Mouse (Mus musculus) lung, postnatal 36 days (tissue): ENCODE results near the gene Cabcoco1.

ENCODE experiments used
- DNase-seq: peaks from one replicate; pipeline ENCODE4 v3.0.0; 2022; ENCODE audit warnings: mixed read lengths

Cabcoco1 gene

DNA sequence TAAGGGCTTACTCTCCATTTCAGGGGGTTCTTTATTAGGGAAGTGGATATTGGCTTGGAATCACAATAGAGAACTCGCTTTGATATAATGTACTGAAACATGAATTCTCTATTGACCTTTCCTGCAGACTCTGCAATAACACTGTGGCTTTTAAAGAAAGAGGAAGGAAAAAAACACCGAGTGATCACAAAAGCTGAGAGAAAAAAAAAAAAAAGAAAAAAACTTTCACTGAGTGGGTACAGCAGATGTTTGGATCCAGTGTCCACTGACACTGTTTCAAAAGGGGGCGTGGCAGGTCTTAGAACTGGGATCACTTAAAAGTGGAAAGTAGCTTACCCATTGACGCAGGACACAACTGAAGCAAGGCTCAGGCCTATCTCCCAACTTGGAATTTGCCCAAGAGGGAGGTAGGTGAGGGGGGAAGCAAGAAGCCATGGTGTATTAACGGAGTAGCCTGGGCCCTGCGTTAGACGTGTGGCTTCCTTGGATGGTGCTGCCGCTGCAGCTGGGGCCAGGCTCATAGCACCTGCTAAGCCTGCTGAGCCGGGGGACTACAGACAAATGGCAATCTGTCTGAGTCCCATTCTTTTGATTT is 107.6 kb downstream of the Cabcoco1 start:
- no peak for DNase-seq

DNA sequence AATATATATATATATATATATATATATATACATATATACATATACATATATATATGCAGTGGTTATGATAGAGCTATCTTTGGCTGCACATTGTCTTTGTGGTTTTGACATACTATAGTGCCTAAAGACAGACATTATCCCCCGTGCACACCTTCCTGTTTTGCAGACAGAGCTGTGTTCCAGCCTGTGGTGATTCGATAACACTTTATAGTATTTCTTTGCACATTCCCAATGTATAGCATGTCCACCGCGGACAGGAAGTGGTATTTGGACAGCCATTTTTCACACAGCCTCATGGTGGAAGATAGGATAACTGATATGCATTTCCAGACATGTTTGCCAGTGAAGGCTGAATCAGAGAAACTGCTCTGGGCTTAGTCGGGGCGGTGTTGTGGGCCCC is 110.3 kb downstream of the Cabcoco1 start:
- DNase-seq: no peak

DNA sequence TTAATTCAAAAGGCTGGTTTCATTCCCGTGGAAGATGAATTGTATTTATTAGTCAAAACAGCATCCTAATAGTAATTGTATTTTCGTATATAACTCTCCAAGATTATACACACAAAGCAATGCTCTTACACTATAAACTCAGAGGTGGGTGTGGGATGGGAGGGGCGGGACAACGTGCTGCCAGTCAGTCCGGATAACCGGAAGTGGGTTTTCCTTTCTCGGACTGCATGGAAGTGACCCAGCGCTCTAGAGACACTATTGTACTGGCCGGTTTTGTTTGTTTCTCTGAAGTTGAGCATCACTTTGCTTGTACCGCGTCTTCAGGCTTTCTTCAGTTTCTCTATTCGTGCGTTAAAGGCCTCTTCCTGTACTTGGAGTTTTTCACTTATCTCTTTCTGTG is 110.8 kb downstream of the Cabcoco1 start:
- DNase-seq: no peak

DNA sequence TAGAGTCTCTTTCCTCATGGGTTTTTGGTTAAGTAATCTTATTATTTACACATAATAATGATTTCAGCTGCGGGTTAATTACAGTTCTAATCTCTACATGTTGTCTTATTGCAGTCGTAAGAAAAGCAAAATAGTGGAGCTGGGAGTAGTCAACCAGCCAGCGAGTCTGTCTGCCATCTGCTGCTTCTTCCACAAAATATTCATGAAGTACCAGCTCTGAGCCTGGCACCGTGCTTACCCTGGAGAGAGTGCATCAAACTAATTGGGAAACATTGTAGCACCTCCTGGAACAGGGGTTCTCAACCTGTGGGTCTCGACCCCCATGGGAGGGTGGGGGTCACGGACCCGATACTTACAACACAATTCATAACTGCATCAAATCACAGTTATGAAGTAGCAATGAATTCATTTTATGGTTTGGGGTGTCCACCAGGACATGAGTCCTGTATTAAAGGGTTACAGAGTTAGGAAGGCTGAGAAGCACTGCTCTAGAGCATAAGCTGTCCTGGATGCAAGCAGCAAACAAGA is 121.2 kb downstream of the Cabcoco1 start:
- DNase-seq: no peak

DNA sequence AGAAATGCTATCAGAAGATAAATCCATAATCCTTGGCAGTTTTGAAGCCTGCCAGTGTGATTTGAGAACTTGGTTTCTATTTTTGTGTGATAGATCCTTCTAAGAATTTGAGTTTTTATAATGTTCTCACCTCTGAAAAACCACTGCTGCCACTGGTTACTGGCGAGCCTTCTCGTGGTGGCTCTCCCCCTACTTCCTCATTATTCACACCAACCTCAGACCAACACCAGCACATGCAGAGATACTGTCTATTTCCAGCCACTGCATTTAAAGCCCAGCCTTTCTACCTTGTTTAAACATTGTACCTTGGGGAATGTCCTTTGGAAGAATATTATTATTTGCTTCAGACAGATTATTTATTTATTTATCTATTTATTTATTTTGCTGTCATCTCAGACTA is 121.8 kb downstream of the Cabcoco1 start:
- DNase-seq: no peak

DNA sequence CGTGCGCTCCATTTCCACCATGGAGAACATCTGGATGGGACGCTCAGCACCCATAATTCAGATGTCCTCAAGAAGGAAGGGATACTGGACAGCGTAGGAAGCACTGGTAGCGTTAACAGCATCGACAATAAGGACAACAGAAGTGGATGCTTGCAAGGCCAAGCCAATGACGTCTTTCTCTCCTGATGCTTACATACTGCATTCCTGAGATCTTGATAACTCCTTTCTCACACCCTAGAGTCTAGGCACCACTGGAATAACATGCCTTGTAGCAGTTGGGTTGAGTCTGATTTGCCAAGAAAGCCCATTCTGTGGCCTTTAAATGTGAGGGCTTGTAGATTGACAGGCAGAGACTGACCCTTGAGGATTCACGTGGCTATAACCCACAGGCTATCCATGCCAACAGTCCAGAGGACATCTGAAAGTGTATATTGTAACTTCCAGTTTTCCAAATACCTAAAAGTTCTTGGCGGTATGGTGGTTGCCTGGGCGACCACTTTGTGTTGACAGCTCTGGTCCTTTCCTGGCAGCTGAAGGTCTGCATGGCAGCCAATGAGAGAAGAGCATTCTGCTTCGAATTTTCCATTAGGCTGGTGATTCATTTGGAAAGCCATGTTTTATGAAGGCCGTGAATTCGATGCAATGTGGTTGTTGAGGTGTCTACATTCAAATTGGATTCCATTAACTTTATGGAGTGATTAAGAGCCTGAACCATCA is 124.5 kb downstream of the Cabcoco1 start:
- DNase-seq: no peak

DNA sequence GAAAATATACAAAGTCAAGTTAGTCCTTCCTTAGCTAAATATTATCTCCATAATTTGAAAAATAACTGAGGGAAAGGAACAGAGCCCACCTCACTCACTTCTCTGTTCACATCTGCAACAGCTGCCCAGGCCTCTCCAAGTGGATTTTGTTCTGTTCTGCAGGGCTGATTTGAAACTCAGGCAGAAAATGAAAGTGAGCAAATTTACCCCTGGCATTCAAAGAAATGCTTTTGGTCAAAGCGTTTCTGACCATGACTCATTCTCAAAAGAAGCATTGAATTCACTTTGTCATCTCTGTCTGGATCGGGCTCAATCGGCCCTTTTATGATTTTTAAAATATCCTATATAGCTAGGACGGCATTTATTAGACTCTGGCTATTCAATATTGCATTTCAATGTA is 135.8 kb downstream of the Cabcoco1 start:
- DNase-seq: no peak

DNA sequence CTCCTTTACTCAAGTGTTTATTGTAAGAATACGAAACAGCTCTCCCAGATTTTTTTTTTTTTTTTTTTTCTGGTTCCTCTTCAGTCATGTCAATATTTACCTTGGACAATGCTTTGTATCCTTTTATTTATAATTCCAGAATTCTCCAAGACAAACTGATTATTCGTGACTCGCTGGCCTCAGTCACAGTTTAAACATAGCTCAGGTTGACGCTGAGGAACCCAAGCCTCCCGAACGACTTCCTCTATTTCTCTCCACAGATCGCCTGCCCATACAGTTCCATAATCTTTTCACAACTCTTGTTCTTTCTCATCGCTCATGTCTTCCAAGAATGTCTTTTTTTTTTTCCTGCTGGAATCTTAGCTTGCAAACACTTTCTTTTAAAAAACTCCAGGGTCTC is 144.9 kb downstream of the Cabcoco1 start:
- DNase-seq: peak; percentile 61

DNA sequence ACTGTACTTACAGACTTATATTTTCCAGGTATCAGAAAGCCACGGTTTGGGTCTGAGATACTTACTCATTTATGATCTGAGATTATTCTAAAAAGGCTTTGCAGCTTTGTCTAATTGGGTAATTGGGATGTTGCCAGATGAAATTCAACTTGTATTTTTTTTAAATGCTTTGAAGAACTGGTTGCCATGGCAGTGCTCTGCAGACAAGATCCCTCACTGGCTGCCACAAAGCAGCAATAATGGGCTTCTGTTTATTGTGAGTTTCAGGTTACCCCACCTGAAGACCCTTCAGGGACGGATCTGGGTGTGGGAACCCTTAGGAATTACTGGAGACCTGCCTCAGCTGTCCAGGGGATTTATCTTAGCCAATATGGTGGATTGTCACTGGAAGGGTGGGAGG is 145.6 kb downstream of the Cabcoco1 start:
- DNase-seq: no peak

DNA sequence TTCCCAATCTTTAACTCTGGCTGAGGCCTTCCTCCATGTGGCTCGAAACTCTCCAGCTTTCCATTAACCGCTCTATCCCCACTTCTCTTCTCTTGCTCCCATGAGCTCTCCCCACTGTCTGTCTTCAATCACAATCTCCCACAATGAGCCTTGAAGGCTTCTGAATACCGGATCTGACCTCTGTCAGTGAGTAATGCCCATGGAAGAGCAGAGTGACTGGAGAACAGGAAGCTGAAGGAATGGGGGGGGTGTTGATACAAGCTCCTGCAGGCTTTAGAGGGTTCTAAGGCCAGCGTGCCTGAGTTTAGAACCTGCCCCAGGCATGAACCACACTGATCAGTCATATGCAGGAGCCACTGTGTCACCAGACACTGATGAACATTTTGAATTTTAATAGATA is 150.1 kb downstream of the Cabcoco1 start:
- no peak for DNase-seq

DNA sequence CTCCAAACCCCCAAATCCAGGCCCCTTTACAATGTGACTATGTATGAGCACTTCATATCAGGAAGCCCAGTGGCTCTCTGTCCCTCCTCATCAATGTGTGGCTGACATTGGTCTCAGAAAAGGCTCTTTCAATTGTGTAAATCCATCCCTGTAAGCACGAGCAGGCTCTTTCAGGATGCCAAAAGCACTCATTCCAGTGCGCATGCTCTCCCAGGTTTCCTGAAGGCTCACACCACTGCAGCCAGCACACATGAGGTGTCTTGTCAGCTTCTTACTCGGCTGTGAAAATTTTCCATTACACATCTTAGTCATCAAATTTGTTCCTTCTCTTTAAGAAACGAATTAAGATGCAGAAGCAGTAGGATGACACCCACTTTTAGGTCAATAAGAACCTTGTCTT is 152.9 kb downstream of the Cabcoco1 start:
- no peak for DNase-seq

DNA sequence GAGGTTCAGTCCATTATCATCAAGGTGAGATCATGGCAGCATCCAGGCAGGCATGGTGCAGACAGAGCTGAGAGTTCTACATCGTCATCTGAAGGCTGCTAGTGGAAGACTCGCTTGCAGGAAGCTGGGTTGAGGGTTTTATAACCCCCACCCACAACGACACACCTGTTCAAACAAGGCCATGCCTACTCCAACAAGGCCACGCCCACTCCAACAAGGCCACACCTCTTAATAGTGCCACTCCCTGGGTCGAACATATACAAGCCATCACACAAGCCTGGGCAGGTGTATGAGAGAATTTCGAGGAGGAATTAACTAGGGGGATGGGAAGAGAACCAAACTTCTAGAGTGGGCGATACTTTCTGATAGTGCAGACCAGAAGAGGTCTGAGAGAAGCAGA is 153.6 kb downstream of the Cabcoco1 start:
- no peak for DNase-seq
